Mouse (Mus musculus): Measurements from ENCODE around the gene Hpn.

Gene Hpn

DNA sequence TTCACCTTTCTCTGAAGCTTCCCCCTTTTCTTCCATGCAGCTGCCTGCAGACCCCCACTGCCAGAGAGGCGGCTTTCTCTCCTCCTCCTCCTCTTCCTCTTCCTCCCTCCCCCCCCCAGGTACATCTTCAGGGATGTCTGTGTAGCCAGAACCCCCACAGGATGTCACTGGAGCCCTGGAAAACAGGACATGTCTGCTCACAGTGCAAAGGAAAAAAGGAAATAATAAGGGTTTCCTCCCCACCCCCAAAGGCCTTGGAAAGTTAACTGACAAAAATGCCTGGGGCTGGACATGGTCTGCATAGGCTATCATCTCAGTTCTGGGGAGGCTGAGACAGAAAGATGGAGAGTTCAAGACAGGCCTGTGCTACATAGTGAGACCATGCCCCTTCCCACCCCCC is 34.0 kb downstream of the Hpn start:
- no peak for DNase-seq (ENCODE audit: low spot score in 2 of 2)

DNA sequence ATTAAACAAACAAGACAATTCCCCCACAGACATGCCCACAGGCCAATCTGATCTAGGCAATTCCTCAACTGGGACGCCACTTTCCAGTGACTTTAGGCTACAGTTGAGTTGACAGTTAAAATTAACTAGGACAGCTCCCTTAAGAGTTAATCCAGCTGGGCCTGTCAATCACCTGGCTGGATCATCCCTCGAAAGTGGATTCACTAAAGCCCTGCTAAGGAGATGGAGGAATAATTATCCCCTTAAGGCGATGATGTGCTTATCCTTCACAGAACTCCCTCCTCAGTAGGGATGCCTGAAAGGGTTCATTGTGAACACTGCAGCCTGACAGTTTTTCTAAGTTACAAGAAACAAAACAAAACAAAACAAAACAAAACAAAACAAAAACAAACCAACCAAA is 34.5 kb downstream of the Hpn start:
- DNase-seq (ENCODE audit: low spot score in 2 of 2) = no peak

DNA sequence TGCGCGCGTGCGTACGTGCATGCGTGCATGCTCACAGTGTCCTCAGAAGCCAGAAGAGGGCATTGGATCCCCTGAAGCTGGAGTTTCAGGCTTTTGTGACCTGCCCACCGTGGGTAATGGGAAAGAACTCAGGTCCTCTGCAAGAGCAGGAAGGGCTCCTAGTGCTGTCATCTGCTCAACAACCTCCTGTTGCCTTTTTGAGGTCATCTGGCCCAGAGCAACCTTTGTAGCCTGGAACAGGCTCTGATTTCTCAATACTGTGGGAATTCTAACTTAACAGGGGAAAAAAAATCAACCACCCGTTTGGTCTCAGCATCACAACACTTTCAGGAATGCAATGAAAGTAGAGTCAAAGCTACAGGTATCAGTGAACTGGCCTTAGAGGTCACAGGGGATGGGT is 35.4 kb downstream of the Hpn start:
- no peak for DNase-seq (ENCODE audit: low spot score in 2 of 2)

GRCm38 (mm10) chr7:31077885-31078445 is 37.1 kb downstream of the Hpn start:
- DNase-seq (ENCODE audit: low spot score in 2 of 2) = peak; percentile 55 to 78

GRCm38 (mm10) chr7:31077470-31077869 is 37.6 kb downstream of the Hpn start:
- DNase-seq (ENCODE audit: low spot score in 2 of 2) = peak; percentile 33 to 47

- DNase-seq (ENCODE audit: low spot score in 2 of 2) = no peak
Measured at GRCm38 (mm10) chr7:31076492-31076891, 38.6 kb downstream of the Hpn start, which contains the start of gene Fxyd3. TSS of gene Fxyd3 (minus strand) at chr7:31076704.

GRCm38 (mm10) chr7:31074713-31075069 is 40.4 kb downstream of the Hpn start:
- DNase-seq (ENCODE audit: low spot score in 2 of 2) = no peak

DNA sequence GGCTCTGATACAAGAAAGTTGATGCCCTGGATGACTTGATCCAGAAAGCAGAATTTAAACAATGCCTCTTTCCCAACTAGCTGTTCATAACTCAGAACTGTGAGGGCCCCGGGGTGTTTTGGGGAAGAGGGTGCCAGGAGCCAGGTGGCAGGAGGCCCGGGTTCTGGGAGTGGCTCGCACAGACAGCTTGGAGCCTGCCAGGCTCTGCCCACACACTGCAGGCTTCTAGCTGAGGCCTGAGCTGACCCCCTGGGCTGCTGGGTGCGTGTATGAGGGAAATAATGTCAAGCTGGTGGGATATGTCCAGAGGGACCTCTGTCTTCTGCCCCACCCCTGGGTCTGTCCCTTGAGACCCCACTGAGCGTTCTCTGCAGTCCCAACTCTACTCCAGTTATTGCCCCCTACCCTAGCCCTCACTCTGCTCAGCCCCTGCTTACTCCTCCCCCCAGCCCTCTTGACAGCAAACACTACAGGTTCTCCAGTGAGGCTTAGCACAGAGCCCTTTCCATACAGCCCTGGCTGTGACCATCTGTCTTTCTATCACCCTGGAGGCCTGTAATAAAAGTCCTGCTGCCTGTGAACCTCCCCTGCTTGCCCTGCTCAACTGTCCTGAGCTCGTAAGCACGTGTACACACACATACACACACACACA is 40.9 kb downstream of the Hpn start:
- peak in 1 of 2 experiments; percentile 36 for DNase-seq (ENCODE audit: low spot score in 2 of 2)

DNA sequence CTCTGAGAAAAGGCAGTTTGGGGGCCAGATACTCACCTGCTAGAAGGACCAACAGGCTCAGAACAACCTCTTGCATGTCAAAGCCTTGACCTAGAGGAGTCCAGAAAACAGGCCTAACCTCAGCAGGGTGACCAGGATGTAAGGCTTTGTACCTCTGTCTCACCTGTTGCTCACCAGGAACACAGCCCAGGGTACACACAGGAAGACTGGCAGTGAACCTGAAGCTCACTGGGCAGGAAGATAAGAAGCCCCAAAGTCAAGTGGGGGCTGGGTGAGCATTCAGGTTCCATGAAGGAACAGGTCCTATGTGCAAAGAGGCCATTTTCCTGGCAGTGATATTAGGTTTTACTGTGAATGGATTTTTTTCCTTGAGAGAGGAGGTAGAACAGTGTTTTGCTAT is 41.5 kb downstream of the Hpn start:
- DNase-seq (ENCODE audit: low spot score in 2 of 2) = no peak

DNA sequence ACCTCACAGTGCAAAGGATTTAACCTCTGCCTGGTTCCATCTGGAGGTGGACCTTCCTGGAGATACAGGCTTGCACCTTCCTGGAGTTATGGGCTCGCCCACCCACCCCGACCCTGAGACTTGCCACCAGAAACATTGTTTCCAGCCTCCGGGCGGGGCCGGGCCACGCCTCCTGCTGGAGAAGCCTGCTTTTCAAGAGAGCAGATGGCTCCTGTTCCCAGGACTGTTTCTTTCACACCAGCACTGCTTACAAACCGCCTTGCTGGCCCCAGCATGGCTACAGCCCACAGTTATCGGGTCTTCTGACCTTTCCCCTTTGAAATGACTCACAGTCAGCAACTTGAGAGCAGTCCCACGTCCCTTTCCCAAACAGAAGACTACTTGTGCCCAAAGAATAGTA is 42.8 kb downstream of the Hpn start:
- no peak for DNase-seq (ENCODE audit: low spot score in 2 of 2)

DNA sequence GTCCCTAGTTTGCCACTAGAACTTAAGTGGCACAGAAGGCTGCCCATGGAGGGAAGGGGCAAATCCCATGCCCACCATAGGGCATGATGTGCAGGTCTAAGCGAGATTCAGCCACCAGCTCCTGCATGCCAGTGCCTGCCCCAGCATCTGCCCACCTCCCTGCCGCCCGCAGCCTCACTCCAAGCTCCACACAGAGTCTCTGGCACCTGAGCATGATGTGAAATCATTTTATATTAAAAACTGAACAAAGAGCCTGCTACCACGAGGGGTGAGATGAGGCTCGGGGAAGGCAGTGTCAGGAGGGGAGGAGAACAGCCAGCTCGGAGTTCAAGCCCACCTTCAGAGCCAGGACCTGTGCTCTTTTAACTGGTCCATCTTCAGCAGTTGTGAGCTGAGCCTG is 44.8 kb downstream of the Hpn start:
- no peak for DNase-seq (ENCODE audit: low spot score in 2 of 2)

DNA sequence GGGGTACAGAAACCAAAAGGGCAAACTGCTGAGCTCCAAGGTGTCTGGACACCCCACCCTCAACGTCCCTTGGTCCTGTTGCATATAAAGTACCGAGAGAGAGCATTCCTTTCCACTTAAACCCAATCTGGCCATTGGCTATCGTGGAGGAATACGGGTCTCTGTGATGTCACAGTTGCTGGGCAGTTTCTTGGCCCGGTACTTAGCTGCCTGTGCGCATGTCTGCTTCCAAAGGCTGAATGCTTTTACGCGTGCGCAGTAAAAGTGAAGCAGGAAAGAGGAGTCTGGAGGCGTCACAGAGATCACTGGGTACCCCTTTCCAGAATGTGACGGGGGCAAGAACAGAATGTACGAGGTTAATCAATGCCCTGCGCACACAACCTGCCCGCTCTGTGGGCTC is 45.6 kb downstream of the Hpn start:
- DNase-seq (ENCODE audit: low spot score in 2 of 2) = no peak

GRCm38 (mm10) chr7:31067836-31068235 is 47.3 kb downstream of the Hpn start:
- peak in 1 of 2 experiments; percentile 48 for DNase-seq (ENCODE audit: low spot score in 2 of 2)

GRCm38 (mm10) chr7:31063074-31063560 is 52.0 kb downstream of the Hpn start:
- DNase-seq (ENCODE audit: low spot score in 2 of 2) = no peak

GRCm38 (mm10) chr7:31060621-31061010 is 54.5 kb downstream of the Hpn start:
- no peak for DNase-seq (ENCODE audit: low spot score in 2 of 2)

GRCm38 (mm10) chr7:31059919-31060620 is 55.0 kb downstream of the Hpn start:
- DNase-seq (ENCODE audit: low spot score in 2 of 2) = no peak

- DNase-seq (ENCODE audit: low spot score in 2 of 2) = peak; percentile 84 to 87
Measured at GRCm38 (mm10) chr7:31059108-31059507, 56.0 kb downstream of the Hpn start, which contains the start of gene Lgi4. TSS of gene Lgi4 (plus strand) at chr7:31059342.

DNA sequence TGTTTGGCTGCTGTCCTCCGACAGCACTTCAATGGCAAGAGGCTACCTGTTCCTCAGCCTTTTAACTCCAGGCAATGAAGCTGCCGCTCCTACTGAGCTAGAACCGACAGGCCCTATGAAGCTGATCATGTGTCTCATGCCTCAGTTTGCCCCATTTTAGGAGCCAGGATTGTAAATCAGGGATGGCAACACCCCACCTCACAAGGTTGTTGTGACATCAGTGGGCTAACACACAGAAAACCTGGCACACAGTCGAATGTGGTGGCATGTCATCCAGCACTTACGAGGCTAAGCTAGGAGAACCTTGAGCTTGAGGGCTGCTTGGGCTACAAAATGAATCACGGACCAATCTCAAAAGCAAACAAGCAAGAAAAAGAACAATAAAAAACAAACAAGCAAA is 56.9 kb downstream of the Hpn start:
- DNase-seq (ENCODE audit: low spot score in 2 of 2) = no peak

- DNase-seq (ENCODE audit: low spot score in 2 of 2) = no peak
Measured at GRCm38 (mm10) chr7:31057730-31058129, 57.4 kb downstream of the Hpn start.

DNA sequence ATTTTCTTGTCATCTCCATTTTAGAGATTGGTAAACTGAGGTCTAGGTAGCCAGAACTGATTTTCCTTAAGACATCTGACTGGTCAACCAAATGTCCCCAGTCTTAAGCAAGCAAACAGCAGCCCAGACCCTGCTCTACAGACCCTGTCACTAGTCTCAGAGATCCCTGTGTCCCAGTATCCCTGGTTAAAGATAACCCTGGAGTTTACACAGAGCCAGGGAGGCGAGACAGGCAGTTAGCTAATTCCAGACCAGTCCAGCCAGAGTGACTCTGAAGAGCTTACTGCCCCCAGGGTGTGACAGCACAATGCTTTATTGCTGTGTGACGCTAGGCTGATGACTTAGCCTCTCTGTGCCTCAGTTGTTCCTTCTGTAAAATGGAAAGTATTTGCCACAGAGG is 58.0 kb downstream of the Hpn start, which contains the start of gene Fxyd1:
Gene Fxyd1, minus strand, starts transcription at position 129 of the 400 bp plus-strand sequence.
- DNase-seq (ENCODE audit: low spot score in 2 of 2) = no peak

DNA sequence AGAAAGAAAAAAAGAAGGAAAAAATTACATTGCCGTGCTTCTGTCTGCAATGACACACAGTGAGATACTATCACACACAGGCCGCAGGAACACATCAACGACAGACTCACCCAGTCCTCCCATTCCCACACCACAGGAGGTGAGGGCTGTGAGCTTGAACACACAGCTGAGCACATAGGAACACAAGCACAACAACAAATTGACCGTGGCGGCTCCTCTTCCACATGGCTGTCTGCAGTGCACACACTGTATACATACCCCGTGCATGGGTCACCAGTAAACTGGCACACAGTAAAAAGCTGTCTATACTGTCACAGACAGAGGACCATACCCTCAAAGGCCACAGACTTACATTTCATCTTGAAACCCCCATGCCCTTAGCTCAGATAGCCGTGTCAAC is 58.6 kb downstream of the Hpn start:
- DNase-seq (ENCODE audit: low spot score in 2 of 2) = no peak

DNA sequence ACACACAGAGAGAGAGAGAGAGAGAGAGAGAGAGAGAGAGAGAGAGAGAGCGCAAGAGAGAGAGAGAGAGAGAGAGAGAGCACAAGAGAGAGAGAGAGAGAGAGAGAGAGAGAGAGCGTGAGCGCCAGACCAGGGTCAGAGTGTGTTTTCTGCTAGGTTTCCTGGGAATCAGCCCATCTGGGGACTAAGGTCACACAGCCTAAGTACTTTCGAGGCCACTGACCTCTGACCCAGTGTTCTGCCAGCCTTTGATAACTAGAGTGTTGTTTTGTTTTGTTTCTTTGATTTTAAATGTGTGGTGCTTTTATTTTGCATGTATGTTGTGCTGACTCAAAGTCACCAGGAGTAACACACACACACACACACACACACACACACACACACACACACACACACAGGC is 59.2 kb downstream of the Hpn start:
- no peak for DNase-seq (ENCODE audit: low spot score in 2 of 2)

DNA sequence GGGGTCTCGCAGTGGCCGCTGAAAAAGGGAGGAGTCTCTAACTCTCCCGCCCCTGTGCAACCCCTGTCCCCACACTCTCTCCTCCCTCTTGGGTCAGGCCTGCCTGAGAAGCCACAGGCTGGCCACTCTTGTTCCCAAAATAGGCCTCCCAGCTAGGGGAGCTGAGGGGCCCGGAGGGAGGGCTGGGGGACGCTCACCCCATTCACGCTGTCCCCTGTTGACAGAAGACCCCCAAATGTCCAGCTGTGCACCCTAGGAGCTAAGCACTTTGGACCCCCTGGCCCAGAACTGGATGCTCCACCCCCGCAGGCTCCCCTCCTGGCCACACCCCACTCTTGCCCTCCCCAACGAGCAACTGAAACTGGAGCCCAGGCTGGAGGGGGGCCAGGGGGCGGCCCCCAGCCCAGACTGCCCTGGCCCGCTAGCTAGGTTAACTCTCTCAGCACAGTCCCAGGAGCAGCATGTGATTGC is 59.7 kb downstream of the Hpn start:
- DNase-seq (ENCODE audit: low spot score in 2 of 2) = no peak

Data from frontal cortex, postnatal 36 days (tissue).